Mouse (Mus musculus): ENCODE data around the gene Sipa1l1.

The Sipa1l1 gene

GRCm38 (mm10) chr12:82208611-82209010 is 39.5 kb downstream of the Sipa1l1 start:
- in situ Hi-C loops (cut with MboI, MseI): no loop called here

- in situ Hi-C loops (cut with MboI, MseI): loop anchor here (10.0 kb wide), 1 partner anchor 1055 kb away; no protein-coding TSS in a partner anchor
Measured at GRCm38 (mm10) chr12:82209753-82210152, 40.6 kb downstream of the Sipa1l1 start.

- in situ Hi-C loops (cut with MboI, MseI): loop anchor here (10.0 kb wide), 1 partner anchor 1052 kb away; no protein-coding TSS in a partner anchor
Measured at GRCm38 (mm10) chr12:82213056-82213455, 43.9 kb downstream of the Sipa1l1 start.

GRCm38 (mm10) chr12:82214916-82215315 is 45.8 kb downstream of the Sipa1l1 start:
- in situ Hi-C loops (cut with MboI, MseI): loop anchor here (10.0 kb wide), 1 partner anchor 1050 kb away; no protein-coding TSS in a partner anchor

GRCm38 (mm10) chr12:82216801-82217553 is 47.9 kb downstream of the Sipa1l1 start:
- in situ Hi-C loops (cut with MboI, MseI): loop anchor here (10.0 kb wide), 1 partner anchor 1048 kb away; no protein-coding TSS in a partner anchor

GRCm38 (mm10) chr12:82218201-82218600 is 49.1 kb downstream of the Sipa1l1 start:
- in situ Hi-C loops (cut with MboI, MseI): loop anchor here (10.0 kb wide), 1 partner anchor 1047 kb away; no protein-coding TSS in a partner anchor

GRCm38 (mm10) chr12:82220367-82221089 is 51.4 kb downstream of the Sipa1l1 start:
- in situ Hi-C loops (cut with MboI, MseI): no loop called here

GRCm38 (mm10) chr12:82223126-82223815 is 54.2 kb downstream of the Sipa1l1 start:
- in situ Hi-C loops (cut with MboI, MseI): no loop called here

- in situ Hi-C loops (cut with MboI, MseI): no loop called here
Measured at GRCm38 (mm10) chr12:82224848-82225247, 55.7 kb downstream of the Sipa1l1 start.

- in situ Hi-C loops (cut with MboI, MseI): no loop called here
Measured at GRCm38 (mm10) chr12:82225278-82225677, 56.2 kb downstream of the Sipa1l1 start.

- in situ Hi-C loops (cut with MboI, MseI): no loop called here
Measured at GRCm38 (mm10) chr12:82225751-82226228, 56.7 kb downstream of the Sipa1l1 start.

GRCm38 (mm10) chr12:82226311-82227066 is 57.4 kb downstream of the Sipa1l1 start:
- in situ Hi-C loops (cut with MboI, MseI): no loop called here

- in situ Hi-C loops (cut with MboI, MseI): loop anchor here (10.0 kb wide), 1 partner anchor 1655 kb away; no protein-coding TSS in a partner anchor
Measured at GRCm38 (mm10) chr12:82230127-82230526, 61.0 kb downstream of the Sipa1l1 start.

GRCm38 (mm10) chr12:82231191-82231590 is 62.1 kb downstream of the Sipa1l1 start:
- in situ Hi-C loops (cut with MboI, MseI): loop anchor here (10.0 kb wide), 1 partner anchor 1656 kb away; no protein-coding TSS in a partner anchor

- in situ Hi-C loops (cut with MboI, MseI): loop anchor here (10.0 kb wide), 1 partner anchor 1658 kb away; no protein-coding TSS in a partner anchor
Measured at GRCm38 (mm10) chr12:82233177-82233576, 64.1 kb downstream of the Sipa1l1 start.

GRCm38 (mm10) chr12:82234463-82235223 is 65.5 kb downstream of the Sipa1l1 start:
- in situ Hi-C loops (cut with MboI, MseI): loop anchor here (10.0 kb wide), 1 partner anchor 1660 kb away; no protein-coding TSS in a partner anchor

- in situ Hi-C loops (cut with MboI, MseI): loop anchor here (10.0 kb wide), 1 partner anchor 1662 kb away; no protein-coding TSS in a partner anchor
Measured at GRCm38 (mm10) chr12:82237095-82237494, 68.0 kb downstream of the Sipa1l1 start.

- in situ Hi-C loops (cut with MboI, MseI): loop anchor here (10.0 kb wide), 1 partner anchor 1663 kb away; no protein-coding TSS in a partner anchor
Measured at GRCm38 (mm10) chr12:82237946-82238345, 68.8 kb downstream of the Sipa1l1 start.

GRCm38 (mm10) chr12:82240674-82241073 is 71.6 kb downstream of the Sipa1l1 start:
- in situ Hi-C loops (cut with MboI, MseI): loop anchor here (5.0 kb wide), 1 partner anchor 68 kb away; no protein-coding TSS in a partner anchor

- in situ Hi-C loops (cut with MboI, MseI): no loop called here
Measured at GRCm38 (mm10) chr12:82245219-82245618, 76.1 kb downstream of the Sipa1l1 start.
